Mouse (Mus musculus) cerebellum, adult 2 months (tissue): ENCODE data around the gene Pbx3.

Experiments
- CTCF ChIP-seq: fragments of 200-500 bp; IDR thresholded peaks from 2 replicates; pipeline ENCODE4 v1.5.1; 2011; ENCODE audit warnings: low read depth, mild to moderate bottlenecking, control low read depth, low read length, moderate library complexity, borderline replicate concordance; ENCODE audit not compliant: insufficient read depth
- POLR2A ChIP-seq: fragments of 200-500 bp; IDR thresholded peaks from 2 replicates; pipeline ENCODE4 v1.6.1; 2011; ENCODE audit warnings: low read length, control low read depth, borderline replicate concordance; ENCODE audit not compliant: insufficient read depth

- TF ChIP-seq CTCF (peak; percentile 33), POLR2A (no peak)
These were observed 123.6 kb downstream of the Pbx3 start for GRCm38 (mm10) chr2:34249141-34249960.
